Mouse (Mus musculus): ENCODE data around the gene Ywhae. TPM values are rescaled to one million over a fixed set of nuclear protein-coding genes. Genes with fewer than 3 reads are reported as not detected.
"Not testable (repeated sequence)": the region's sequence is repeated elsewhere in the genome, so short reads cannot be mapped to it uniquely, and the experiment has no call there.

Ywhae gene
- polyA plus RNA-seq, 1 experiment, result 56.7 TPM

DNA sequence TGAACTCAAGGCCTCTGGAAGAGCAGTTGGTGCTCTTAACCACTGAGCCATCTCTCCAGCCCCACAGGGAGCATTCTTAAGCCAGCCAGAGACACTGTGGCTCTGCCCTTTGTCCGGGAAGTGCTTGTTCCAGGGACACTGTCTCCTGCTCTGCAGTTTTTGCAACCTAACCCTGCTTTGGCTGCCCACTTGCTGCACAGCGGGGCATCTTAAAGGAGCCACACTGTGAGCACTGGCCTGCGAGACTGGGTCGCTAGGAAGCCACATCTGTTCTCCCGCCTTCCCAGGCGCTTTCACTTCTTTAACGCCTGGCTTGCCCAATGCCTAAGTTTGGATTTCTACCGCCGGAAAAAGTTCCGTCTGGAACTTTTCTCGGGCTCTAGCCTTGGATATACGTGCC, 17.1 kb upstream of the Ywhae start:
- Histone ChIP-seq H3K27ac (ENCODE audit: insufficient read depth, low read length) (no peak overlapping the region), H3K36me3 (ENCODE audit: control insufficient read depth, insufficient read depth, low read length) (no peaks in the 10 kb centered on the region), H3K4me3 (ENCODE audit: extremely low read depth, insufficient read depth, insufficient read length) (no peak overlapping the region), H3K4me1 (ENCODE audit: control insufficient read depth, insufficient read depth, insufficient read length) (no peaks in the 10 kb centered on the region), H3K27me3 (ENCODE audit: control insufficient read depth, insufficient read depth, low read length) (no peaks in the 10 kb centered on the region)
- no peak for DNase-seq (ENCODE audit: low read depth in 1 of 2, low spot score in 2 of 2)
- TF ChIP-seq CTCF (IDR thresholded peaks at IDR 0.05; ENCODE audit: extremely low read depth, insufficient read depth, insufficient read length, insufficient replicate concordance) (no peak), POLR2A (IDR thresholded peaks at IDR 0.05; ENCODE audit: low read depth, low read length) (no peak)
- 84% methylated on average over 12 of the region's 12 CpGs for WGBS

DNA sequence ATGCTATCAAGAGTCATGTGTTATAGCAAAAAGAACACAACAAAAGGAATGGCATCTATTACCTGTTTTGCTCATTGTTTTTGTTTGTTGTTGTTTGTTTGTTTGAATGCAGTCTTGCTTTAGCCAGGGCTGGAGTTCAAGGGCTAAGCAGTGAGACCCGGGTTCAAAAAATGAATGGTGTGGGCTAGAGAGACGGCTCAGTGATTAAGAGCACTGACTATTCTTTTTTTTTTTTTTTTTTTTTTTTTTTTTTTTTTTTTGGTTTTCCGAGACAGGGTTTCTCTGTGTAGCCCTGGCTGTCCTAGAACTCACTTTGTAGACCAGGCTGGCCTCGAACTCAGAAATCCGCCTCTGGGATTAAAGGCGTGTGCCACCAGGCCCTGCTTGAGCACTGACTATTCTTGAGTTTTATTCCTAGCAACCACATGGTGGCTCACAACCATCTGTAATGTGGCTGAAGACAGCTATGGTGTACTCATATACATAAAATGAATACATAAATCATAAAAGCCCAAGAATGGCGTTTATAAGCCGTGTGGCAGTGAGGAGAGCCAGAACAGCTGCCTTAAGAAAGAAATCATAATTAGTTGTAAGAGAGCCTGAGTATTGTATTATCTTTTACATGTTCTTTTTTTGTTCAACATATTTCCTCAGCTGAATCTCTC, 15.9 kb upstream of the Ywhae start:
- H3K4me3 ChIP-seq (ENCODE audit: extremely low read depth, insufficient read depth, insufficient read length), result no peak overlapping the region
- 76% methylated on average over 8 of the region's 8 CpGs for WGBS
- no peak for DNase-seq (ENCODE audit: low read depth in 1 of 2, low spot score in 2 of 2)
- no peak overlapping the region for H3K27ac ChIP-seq (ENCODE audit: insufficient read depth, low read length)
- H3K27me3 ChIP-seq (ENCODE audit: control insufficient read depth, insufficient read depth, low read length), result no peaks in the 10 kb centered on the region
- TF ChIP-seq POLR2A (IDR thresholded peaks at IDR 0.05; ENCODE audit: low read depth, low read length), result no peak
- TF ChIP-seq CTCF (IDR thresholded peaks at IDR 0.05; ENCODE audit: extremely low read depth, insufficient read depth, insufficient read length, insufficient replicate concordance), result no peak
- H3K36me3 ChIP-seq (ENCODE audit: control insufficient read depth, insufficient read depth, low read length), result no peaks in the 10 kb centered on the region
- H3K4me1 ChIP-seq (ENCODE audit: control insufficient read depth, insufficient read depth, insufficient read length), result no peaks in the 10 kb centered on the region

DNA sequence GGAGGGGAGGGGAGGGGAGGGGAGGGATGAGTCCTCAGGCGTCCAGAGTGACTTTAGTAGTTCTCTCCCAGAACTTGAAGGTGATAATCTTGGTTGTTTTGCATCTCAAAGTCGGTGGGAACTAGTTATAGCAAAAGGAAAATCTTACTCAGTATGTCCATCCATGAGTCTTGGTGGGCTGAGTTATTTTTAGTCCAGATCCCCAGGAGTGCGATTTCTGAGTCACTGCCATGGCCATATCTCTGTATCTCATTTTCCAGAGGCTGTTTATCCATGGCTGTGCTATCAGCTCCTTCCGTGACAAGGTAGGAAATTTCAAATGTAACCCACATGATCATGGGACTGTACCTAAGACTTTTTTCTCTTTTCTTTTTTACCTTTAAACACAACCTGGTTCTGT, 10.3 kb upstream of the Ywhae start:
- 68% methylated on average over 3 of the region's 4 CpGs for WGBS
- no peak for DNase-seq (ENCODE audit: low read depth in 1 of 2, low spot score in 2 of 2)
- no peak overlapping the region for H3K27ac ChIP-seq (ENCODE audit: insufficient read depth, low read length)
- no peaks in the 10 kb centered on the region for H3K27me3 ChIP-seq (ENCODE audit: control insufficient read depth, insufficient read depth, low read length)
- no peak for TF ChIP-seq POLR2A (IDR thresholded peaks at IDR 0.05; ENCODE audit: low read depth, low read length)
- TF ChIP-seq CTCF (IDR thresholded peaks at IDR 0.05; ENCODE audit: extremely low read depth, insufficient read depth, insufficient read length, insufficient replicate concordance), result no peak
- H3K36me3 ChIP-seq (ENCODE audit: control insufficient read depth, insufficient read depth, low read length), result no peaks in the 10 kb centered on the region
- no peak overlapping the region for H3K4me3 ChIP-seq (ENCODE audit: extremely low read depth, insufficient read depth, insufficient read length)
- no peaks in the 10 kb centered on the region for H3K4me1 ChIP-seq (ENCODE audit: control insufficient read depth, insufficient read depth, insufficient read length)

DNA sequence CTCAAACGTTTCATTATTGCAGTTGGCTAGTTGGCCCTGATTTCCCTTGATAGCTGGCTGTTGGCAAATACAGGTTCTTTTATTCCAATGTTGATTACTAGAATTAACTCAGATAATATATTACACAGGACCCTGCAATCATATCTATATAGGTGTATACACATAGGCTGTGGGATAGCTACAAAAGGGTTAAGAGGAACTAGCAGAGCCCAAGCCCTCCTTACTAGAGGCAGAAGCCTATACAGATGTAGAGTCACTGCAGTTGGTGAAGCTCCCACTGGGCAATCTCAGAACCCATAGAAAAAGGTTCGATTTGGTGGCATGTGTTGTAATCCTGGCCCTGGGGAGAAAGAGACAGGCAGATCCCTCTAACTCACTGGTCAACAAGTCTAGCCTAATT, 5.5 kb upstream of the Ywhae start:
- Histone ChIP-seq H3K27me3 (ENCODE audit: control insufficient read depth, insufficient read depth, low read length) (no peaks in the 10 kb centered on the region; the same call in 1 of the 2 replicates), H3K4me1 (ENCODE audit: control insufficient read depth, insufficient read depth, insufficient read length) (no peaks in the 10 kb centered on the region), H3K27ac (ENCODE audit: insufficient read depth, low read length) (no peak overlapping the region), H3K36me3 (ENCODE audit: control insufficient read depth, insufficient read depth, low read length) (no peaks in the 10 kb centered on the region), H3K4me3 (ENCODE audit: extremely low read depth, insufficient read depth, insufficient read length) (no peak overlapping the region)
- WGBS, result 44% methylated on average over 2 of the region's 2 CpGs
- TF ChIP-seq CTCF (IDR thresholded peaks at IDR 0.05; ENCODE audit: extremely low read depth, insufficient read depth, insufficient read length, insufficient replicate concordance) (no peak), POLR2A (IDR thresholded peaks at IDR 0.05; ENCODE audit: low read depth, low read length) (no peak)
- no peak for DNase-seq (ENCODE audit: low read depth in 1 of 2, low spot score in 2 of 2)

DNA sequence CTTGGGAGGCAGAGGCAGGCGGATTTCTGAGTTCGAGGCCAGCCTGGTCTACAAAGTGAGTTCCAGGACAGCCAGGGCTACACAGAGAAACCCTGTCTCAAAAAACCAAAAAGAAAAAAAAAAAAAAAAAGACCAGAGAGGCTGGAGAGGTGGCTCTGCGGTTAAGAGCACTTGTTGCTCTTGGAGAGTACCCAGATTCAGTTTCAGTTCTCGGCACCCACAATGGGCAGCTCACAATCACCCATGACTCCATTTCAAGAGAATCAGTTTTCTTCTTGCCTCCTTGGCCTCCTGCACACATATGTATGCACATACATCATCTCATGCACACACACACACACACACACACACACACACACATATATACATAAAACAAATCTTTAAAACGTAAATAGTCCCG, 5.0 kb upstream of the Ywhae start:
- not testable (repeated sequence) for DNase-seq (ENCODE audit: low read depth in 1 of 2, low spot score in 2 of 2); H3K27me3 ChIP-seq (ENCODE audit: control insufficient read depth, insufficient read depth, low read length); H3K4me3 ChIP-seq (ENCODE audit: extremely low read depth, insufficient read depth, insufficient read length); H3K4me1 ChIP-seq (ENCODE audit: control insufficient read depth, insufficient read depth, insufficient read length); H3K27ac ChIP-seq (ENCODE audit: insufficient read depth, low read length); H3K36me3 ChIP-seq (ENCODE audit: control insufficient read depth, insufficient read depth, low read length)
- WGBS, result 72% methylated on average over 6 of the region's 6 CpGs

DNA sequence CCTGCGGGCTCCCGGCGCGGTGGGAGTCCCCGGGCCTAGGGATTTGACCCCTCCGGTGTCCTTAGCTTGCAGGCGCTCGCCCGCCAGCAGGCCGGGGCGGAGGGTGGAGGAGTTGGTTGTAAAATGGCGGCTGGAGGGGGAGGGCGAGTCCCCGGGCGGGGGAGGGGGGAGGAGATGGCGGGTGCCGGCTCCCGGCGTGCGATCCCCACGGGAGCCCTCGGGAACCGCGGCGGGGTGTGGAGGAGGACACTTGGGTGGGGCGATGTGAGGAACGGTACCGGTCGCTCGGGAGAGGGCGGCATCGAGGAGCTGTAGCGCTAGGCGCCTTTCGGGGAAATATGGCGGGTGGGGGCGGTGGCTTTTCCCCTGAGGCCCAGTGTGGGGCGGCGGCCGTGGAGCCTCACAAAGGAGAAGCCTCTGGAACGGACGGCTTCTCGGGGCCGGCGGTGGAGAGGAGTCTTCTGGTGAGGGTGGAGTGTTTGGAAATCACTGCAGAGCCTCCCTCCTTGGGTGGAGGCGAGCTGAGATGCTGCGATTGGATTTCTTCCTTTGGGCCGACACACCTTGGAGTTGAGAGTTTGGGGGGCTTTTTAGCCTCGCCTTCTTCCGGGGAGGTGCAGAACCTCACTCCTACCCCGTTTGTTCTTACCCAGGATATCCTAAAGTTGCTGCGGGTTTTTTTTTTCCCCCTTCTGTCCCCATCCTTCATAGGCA, 715 bp downstream of the Ywhae start:
- TF ChIP-seq CTCF (IDR thresholded peaks at IDR 0.05; ENCODE audit: extremely low read depth, insufficient read depth, insufficient read length, insufficient replicate concordance), result no peak
- TF ChIP-seq POLR2A (IDR thresholded peaks at IDR 0.05; ENCODE audit: low read depth, low read length), result no peak
- no peaks in the 10 kb centered on the region for H3K27me3 ChIP-seq (ENCODE audit: control insufficient read depth, insufficient read depth, low read length)
- H3K36me3 ChIP-seq (ENCODE audit: control insufficient read depth, insufficient read depth, low read length), result no peaks in the 10 kb centered on the region
- peaks cover 14% of the 10 kb centered on the region for H3K4me1 ChIP-seq (ENCODE audit: control insufficient read depth, insufficient read depth, insufficient read length)
- peak overlapping the region; percentile 89 for H3K4me3 ChIP-seq (ENCODE audit: extremely low read depth, insufficient read depth, insufficient read length)
- H3K27ac ChIP-seq (ENCODE audit: insufficient read depth, low read length), result peak overlapping the region; percentile 99
- DNase-seq (ENCODE audit: low read depth in 1 of 2, low spot score in 2 of 2), result peak; percentile 17 to 56
- 1% methylated on average over 46 of the region's 52 CpGs for WGBS

Measured in spleen, adult 2 months (tissue).